Mouse (Mus musculus) erythroblast, adult 5-6 weeks (primary cell): ENCODE data around the gene Mrps2. TPM values are rescaled to one million over a fixed set of nuclear protein-coding genes. Genes with fewer than 3 reads are reported as not detected.
A peak's percentile ranks its signal among the peaks of the same experiment; 100 is the strongest.
"Not testable (repeated sequence)": the region's sequence is repeated elsewhere in the genome, so short reads cannot be mapped to it uniquely, and the experiment has no call there.

Experiments used
- ATAC-seq: replicated peaks from 2 replicates; pipeline ENCODE4 v1.8.0; 2016; ENCODE audit warnings: moderate number of reproducible peaks, mild to moderate bottlenecking, moderate TSS enrichment, inconsistent platforms; ENCODE audit not compliant: poor library complexity, low FRiP score, severe bottlenecking
- total RNA-seq, 2 experiments: library from RNA; stranded (forward) in 1 of 2; stranded (reverse) in 1 of 2; fragments of 150-400 nt in 1 of 2; fragments of 200-764, 138-1000 nt in 1 of 2; gene quantifications; 2 replicates each; pipeline versions ENCODE4 v1.2.3 to v1.2.4; 2015 to 2017; ENCODE audit warnings: low replicate concordance in 2 of 2

Mrps2 gene
- total RNA-seq, 2 experiments from 2014 or later, result 7.5 to 16.9 TPM

- ATAC-seq, result no peak
Observed at GRCm38 (mm10) chr2:28469461-28469860, 1.6 kb downstream of the Mrps2 start.

GRCm38 (mm10) chr2:28470591-28470990 is 2.7 kb downstream of the Mrps2 start:
- no peak for ATAC-seq

GRCm38 (mm10) chr2:28472011-28472410 is 4.1 kb downstream of the Mrps2 start:
- ATAC-seq, result not testable (repeated sequence)

- ATAC-seq, result not testable (repeated sequence)
Observed at GRCm38 (mm10) chr2:28477993-28478392, 10.1 kb downstream of the Mrps2 start.

- no peak for ATAC-seq
Observed at GRCm38 (mm10) chr2:28479208-28480204, 11.6 kb downstream of the Mrps2 start.

- ATAC-seq, result no peak
Observed at GRCm38 (mm10) chr2:28483861-28484260, 16.0 kb downstream of the Mrps2 start.

- no peak for ATAC-seq
Observed at GRCm38 (mm10) chr2:28494521-28494920, 26.7 kb downstream of the Mrps2 start.

- ATAC-seq, result no peak
Observed at GRCm38 (mm10) chr2:28495207-28495756, 27.4 kb downstream of the Mrps2 start.

GRCm38 (mm10) chr2:28495801-28496595 is 28.1 kb downstream of the Mrps2 start:
- no peak for ATAC-seq

GRCm38 (mm10) chr2:28496671-28497070 is 28.8 kb downstream of the Mrps2 start, which contains the start of gene Gbgt1:
Gbgt1 (plus strand) TSS chr2:28496891.
- ATAC-seq, result no peak

- ATAC-seq, result no peak
Observed at GRCm38 (mm10) chr2:28497561-28497960, 29.7 kb downstream of the Mrps2 start.

GRCm38 (mm10) chr2:28498431-28498830 is 30.6 kb downstream of the Mrps2 start:
- ATAC-seq, result no peak

GRCm38 (mm10) chr2:28502987-28503386 is 35.1 kb downstream of the Mrps2 start:
- ATAC-seq, result peak; percentile 25; the same call in 1 of the 2 replicates

GRCm38 (mm10) chr2:28504676-28505075 is 36.8 kb downstream of the Mrps2 start:
- no peak for ATAC-seq

- ATAC-seq, result no peak
Observed at GRCm38 (mm10) chr2:28505795-28506194, 37.9 kb downstream of the Mrps2 start, which contains the start of gene Gm10134. Gm10134 (plus strand) TSS chr2:28506095.

GRCm38 (mm10) chr2:28506291-28506690 is 38.4 kb downstream of the Mrps2 start:
- no peak for ATAC-seq

GRCm38 (mm10) chr2:28511600-28511999 is 43.7 kb downstream of the Mrps2 start:
- ATAC-seq, result not testable (repeated sequence)

- ATAC-seq, result no peak
Observed at GRCm38 (mm10) chr2:28512798-28513401, 45.0 kb downstream of the Mrps2 start, which contains the start of gene Ralgds. Ralgds (plus strand) TSS chr2:28513125.
